Mouse (Mus musculus): ENCODE results near the gene Mrps18a.
A peak's percentile ranks its signal among the peaks of the same experiment; 100 is the strongest.

DNA sequence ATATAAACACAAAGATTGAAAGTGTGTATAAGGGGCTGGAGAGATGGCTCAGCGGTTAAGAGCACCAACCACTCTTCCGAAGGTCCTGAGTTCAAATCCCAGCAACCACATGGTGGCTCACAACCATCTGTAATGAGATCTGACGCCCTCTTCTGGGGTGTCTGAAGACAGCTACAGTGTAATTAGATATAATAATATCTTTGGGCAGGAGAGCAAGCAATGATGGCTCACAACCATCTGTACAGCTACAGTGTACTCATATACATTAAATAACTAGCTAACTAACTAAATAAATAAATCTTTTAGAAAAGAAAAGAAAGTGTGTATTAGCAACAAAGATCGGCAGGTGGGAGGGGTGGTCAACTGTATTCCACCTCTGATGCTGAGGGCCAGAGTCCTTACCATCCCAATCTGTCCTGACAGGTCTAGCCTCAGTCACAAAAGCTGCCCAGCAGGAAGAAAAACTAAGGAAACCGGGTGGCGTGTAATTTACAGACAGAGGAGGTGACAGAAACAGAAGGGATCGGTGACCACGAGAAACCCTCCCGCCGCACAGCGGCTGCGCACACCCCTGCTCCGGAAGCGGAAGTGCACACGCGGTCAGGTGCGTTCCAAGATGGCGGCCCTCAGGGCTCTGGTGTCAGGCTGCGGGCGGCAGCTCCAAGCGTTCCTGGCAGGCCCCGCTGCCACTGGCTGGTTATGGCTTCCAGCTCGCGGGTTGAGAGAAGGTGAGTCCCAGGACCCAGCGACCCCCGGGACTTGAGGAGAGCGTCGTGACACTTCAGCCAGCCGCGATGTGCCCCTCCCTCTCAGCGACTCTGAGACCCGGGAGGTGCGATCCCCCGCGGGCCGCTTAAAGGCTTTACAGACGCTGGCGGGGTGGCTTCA, at the start of gene Mrps18a:
- TF ChIP-seq HCFC1 (IDR thresholded peaks at IDR 0.05; ENCODE audit: borderline replicate concordance, insufficient read depth, low read length) (peak; percentile 78; the same call in 1 of the 2 replicates), ZC3H11A (IDR thresholded peaks at IDR 0.05; ENCODE audit: borderline replicate concordance, low read depth, low read length) (no peak), CHD2 (IDR thresholded peaks at IDR 0.05; ENCODE audit: low read depth, low read length) (no peak), MAFK (IDR thresholded peaks at IDR 0.05; ENCODE audit: insufficient read depth, low read depth, low read length) (no peak)

Measured in ES-E14 (cell line).